Mouse (Mus musculus): ENCODE measurements around the gene Arntl2. TPM values are rescaled to one million over a fixed set of nuclear protein-coding genes. Genes with fewer than 3 reads are reported as not detected.

Arntl2 gene
- polyA plus RNA-seq (2016; fragmentation: Nextera tagmentation; extraction: Ambion mirVana): 6.8 and 8.3 TPM in 2 replicates

- peak within 1 kb of the TSS; percentile 74 for H3K9ac ChIP-seq (replicated peaks)
- peak within 1 kb of the TSS; percentile 57 for H3K4me3 ChIP-seq (replicated peaks)
- H3K4me2 ChIP-seq: peak within 1 kb of the TSS; percentile 80
- H3K9me3 ChIP-seq: no peaks in the 10 kb centered on the region
- ATAC-seq (ENCODE audit: insufficient number of reproducible peaks, insufficient read depth, low FRiP score, low TSS enrichment, low read depth): peak; percentile 96
- 1% methylated on average over 36 of the region's 36 CpGs for WGBS
- H3K27ac ChIP-seq: no peak within 1 kb of the TSS
- no peaks in the 10 kb centered on the region for H3K36me3 ChIP-seq
- peaks cover 11% of the 10 kb centered on the region; the same call in 1 of the 2 replicates for H3K27me3 ChIP-seq
- H3K4me1 ChIP-seq (replicated peaks): peaks cover 14% of the 10 kb centered on the region
Observed at GRCm38 (mm10) chr6:146795924-146796545, at the start of gene Arntl2. TSS of gene Arntl2 (plus strand) at chr6:146796055.

- H3K9ac ChIP-seq (replicated peaks): no peak overlapping the region
- ATAC-seq (ENCODE audit: insufficient number of reproducible peaks, insufficient read depth, low FRiP score, low TSS enrichment, low read depth): no peak
- H3K4me3 ChIP-seq (replicated peaks): no peak overlapping the region
- H3K36me3 ChIP-seq: no peaks in the 10 kb centered on the region
- H3K4me1 ChIP-seq (replicated peaks): peaks cover 2% of the 10 kb centered on the region
- no peak overlapping the region for H3K4me2 ChIP-seq
- H3K9me3 ChIP-seq: no peaks in the 10 kb centered on the region
- no peak overlapping the region for H3K27ac ChIP-seq
- 85% methylated on average over 5 of the region's 5 CpGs for WGBS
- H3K27me3 ChIP-seq: no peaks in the 10 kb centered on the region
Observed at GRCm38 (mm10) chr6:146746577-146746976, 49.3 kb upstream of the Arntl2 start.

GRCm38 (mm10) chr6:146747057-146747456 is 48.8 kb upstream of the Arntl2 start:
- H3K9ac ChIP-seq (replicated peaks): no peak overlapping the region
- H3K36me3 ChIP-seq: no peaks in the 10 kb centered on the region
- peaks cover 7% of the 10 kb centered on the region for H3K4me1 ChIP-seq (replicated peaks)
- no peak overlapping the region for H3K4me2 ChIP-seq
- H3K9me3 ChIP-seq: no peaks in the 10 kb centered on the region
- ATAC-seq (ENCODE audit: insufficient number of reproducible peaks, insufficient read depth, low FRiP score, low TSS enrichment, low read depth): no peak
- no peak overlapping the region for H3K27ac ChIP-seq
- no peaks in the 10 kb centered on the region for H3K27me3 ChIP-seq
- no peak overlapping the region for H3K4me3 ChIP-seq (replicated peaks)

GRCm38 (mm10) chr6:146748271-146748670 is 47.6 kb upstream of the Arntl2 start:
- no peak overlapping the region for H3K4me2 ChIP-seq
- H3K9ac ChIP-seq (replicated peaks): no peak overlapping the region
- H3K4me1 ChIP-seq (replicated peaks): peaks cover 9% of the 10 kb centered on the region
- no peak overlapping the region for H3K4me3 ChIP-seq (replicated peaks)
- no peak overlapping the region for H3K27ac ChIP-seq
- 100% methylated on average over 1 of the region's 1 CpGs for WGBS
- no peaks in the 10 kb centered on the region for H3K27me3 ChIP-seq
- H3K9me3 ChIP-seq: no peaks in the 10 kb centered on the region
- no peaks in the 10 kb centered on the region for H3K36me3 ChIP-seq
- ATAC-seq (ENCODE audit: insufficient number of reproducible peaks, insufficient read depth, low FRiP score, low TSS enrichment, low read depth): no peak

- Histone ChIP-seq H3K4me2 (no peak overlapping the region), H3K27me3 (no peaks in the 10 kb centered on the region), H3K27ac (no peak overlapping the region; the same call in 1 of the 2 replicates), H3K4me3 (replicated peaks) (no peak overlapping the region), H3K9ac (replicated peaks) (no peak overlapping the region), H3K9me3 (no peaks in the 10 kb centered on the region), H3K36me3 (no peaks in the 10 kb centered on the region), H3K4me1 (replicated peaks) (peaks cover 27% of the 10 kb centered on the region)
- 47% methylated on average over 1 of the region's 1 CpGs for WGBS
- ATAC-seq (ENCODE audit: insufficient number of reproducible peaks, insufficient read depth, low FRiP score, low TSS enrichment, low read depth): no peak
Observed at GRCm38 (mm10) chr6:146751671-146752070, 44.2 kb upstream of the Arntl2 start.

GRCm38 (mm10) chr6:146752178-146752577 is 43.7 kb upstream of the Arntl2 start:
- WGBS: 85% methylated on average over 2 of the region's 2 CpGs
- ATAC-seq (ENCODE audit: insufficient number of reproducible peaks, insufficient read depth, low FRiP score, low TSS enrichment, low read depth): no peak
- H3K36me3 ChIP-seq: no peaks in the 10 kb centered on the region
- H3K9me3 ChIP-seq: no peaks in the 10 kb centered on the region
- no peaks in the 10 kb centered on the region for H3K27me3 ChIP-seq
- no peak overlapping the region; the same call in 1 of the 2 replicates for H3K27ac ChIP-seq
- H3K9ac ChIP-seq (replicated peaks): no peak overlapping the region
- H3K4me1 ChIP-seq (replicated peaks): peaks cover 32% of the 10 kb centered on the region
- H3K4me3 ChIP-seq (replicated peaks): no peak overlapping the region
- no peak overlapping the region for H3K4me2 ChIP-seq

GRCm38 (mm10) chr6:146752612-146753011 is 43.2 kb upstream of the Arntl2 start:
- H3K4me2 ChIP-seq: no peak overlapping the region
- no peak overlapping the region for H3K9ac ChIP-seq (replicated peaks)
- no peaks in the 10 kb centered on the region for H3K36me3 ChIP-seq
- H3K27ac ChIP-seq: no peak overlapping the region
- no peak for ATAC-seq (ENCODE audit: insufficient number of reproducible peaks, insufficient read depth, low FRiP score, low TSS enrichment, low read depth)
- H3K9me3 ChIP-seq: no peaks in the 10 kb centered on the region
- 57% methylated on average over 1 of the region's 1 CpGs for WGBS
- H3K27me3 ChIP-seq: no peaks in the 10 kb centered on the region
- peaks cover 37% of the 10 kb centered on the region for H3K4me1 ChIP-seq (replicated peaks)
- no peak overlapping the region for H3K4me3 ChIP-seq (replicated peaks)

- peaks cover 39% of the 10 kb centered on the region for H3K4me1 ChIP-seq (replicated peaks)
- no peak overlapping the region for H3K9ac ChIP-seq (replicated peaks)
- H3K4me2 ChIP-seq: no peak overlapping the region
- no peaks in the 10 kb centered on the region for H3K36me3 ChIP-seq
- no peaks in the 10 kb centered on the region for H3K27me3 ChIP-seq
- no peak overlapping the region for H3K4me3 ChIP-seq (replicated peaks)
- 26% methylated on average over 2 of the region's 2 CpGs for WGBS
- peak overlapping the region; percentile 80 for H3K27ac ChIP-seq
- no peak for ATAC-seq (ENCODE audit: insufficient number of reproducible peaks, insufficient read depth, low FRiP score, low TSS enrichment, low read depth)
- no peaks in the 10 kb centered on the region for H3K9me3 ChIP-seq
Observed at GRCm38 (mm10) chr6:146753560-146754160, 42.2 kb upstream of the Arntl2 start.

GRCm38 (mm10) chr6:146755136-146755535 is 40.7 kb upstream of the Arntl2 start:
- Histone ChIP-seq H3K4me1 (replicated peaks) (peaks cover 39% of the 10 kb centered on the region), H3K4me2 (no peak overlapping the region)
- 92% methylated on average over 2 of the region's 2 CpGs for WGBS

GRCm38 (mm10) chr6:146755679-146756078 is 40.2 kb upstream of the Arntl2 start:
- Histone ChIP-seq H3K36me3 (peaks cover 5% of the 10 kb centered on the region; the same call in 1 of the 2 replicates), H3K4me1 (replicated peaks) (peaks cover 39% of the 10 kb centered on the region), H3K4me2 (no peak overlapping the region), H3K9me3 (no peaks in the 10 kb centered on the region), H3K4me3 (replicated peaks) (no peak overlapping the region), H3K27me3 (no peaks in the 10 kb centered on the region), H3K27ac (no peak overlapping the region), H3K9ac (replicated peaks) (no peak overlapping the region)
- ATAC-seq (ENCODE audit: insufficient number of reproducible peaks, insufficient read depth, low FRiP score, low TSS enrichment, low read depth): no peak
- WGBS: 85% methylated on average over 4 of the region's 4 CpGs

More at GRCm38 (mm10) chr6:146755136-146755535, 40.7 kb upstream of the Arntl2 start:
- H3K36me3 ChIP-seq: peaks cover 2% of the 10 kb centered on the region; the same call in 1 of the 2 replicates
- no peaks in the 10 kb centered on the region for H3K9me3 ChIP-seq
- H3K27ac ChIP-seq: no peak overlapping the region
- H3K27me3 ChIP-seq: no peaks in the 10 kb centered on the region
- H3K4me3 ChIP-seq (replicated peaks): no peak overlapping the region
- H3K9ac ChIP-seq (replicated peaks): no peak overlapping the region
- no peak for ATAC-seq (ENCODE audit: insufficient number of reproducible peaks, insufficient read depth, low FRiP score, low TSS enrichment, low read depth)

GRCm38 (mm10) chr6:146759027-146759426 is 36.8 kb upstream of the Arntl2 start:
- H3K27ac ChIP-seq: no peak overlapping the region
- no peak for ATAC-seq (ENCODE audit: insufficient number of reproducible peaks, insufficient read depth, low FRiP score, low TSS enrichment, low read depth)
- WGBS: 96% methylated on average over 2 of the region's 2 CpGs

More at GRCm38 (mm10) chr6:146759027-146759426, 36.8 kb upstream of the Arntl2 start:
- H3K4me1 ChIP-seq (replicated peaks): peaks cover 23% of the 10 kb centered on the region
- H3K27me3 ChIP-seq: no peaks in the 10 kb centered on the region
- H3K36me3 ChIP-seq: peaks cover 5% of the 10 kb centered on the region; the same call in 1 of the 2 replicates
- no peaks in the 10 kb centered on the region for H3K9me3 ChIP-seq
- no peak overlapping the region for H3K4me2 ChIP-seq
- no peak overlapping the region for H3K9ac ChIP-seq (replicated peaks)
- H3K4me3 ChIP-seq (replicated peaks): no peak overlapping the region

All from limb, embryonic 12.5 days (tissue).